Mouse (Mus musculus) hindbrain, embryonic 13.5 days (tissue): Measurements from ENCODE around the gene Naa38. TPM values are rescaled to one million over a fixed set of nuclear protein-coding genes. Genes with fewer than 3 reads are reported as not detected.
A peak's percentile ranks its signal among the peaks of the same experiment; 100 is the strongest.

ENCODE experiments used
- ATAC-seq: fragments of 200-750 bp; cut with Nextera tagmentation; 2 replicates; pipeline ENCODE4 v1.8.0; 2017; ENCODE audit warnings: moderate TSS enrichment; ENCODE audit not compliant: low FRiP score
- H3K27ac ChIP-seq: fragments of 300-500 bp; sonication (generic); 2 replicates; pipeline ENCODE4 v1.5.1; 2015; ENCODE audit warnings: inconsistent platforms, mild to moderate bottlenecking, moderate library complexity
- H3K27me3 ChIP-seq: fragments of 300-500 bp; sonication (generic); 2 replicates; pipeline ENCODE4 v1.6.1; 2015; ENCODE audit warnings: mild to moderate bottlenecking, inconsistent platforms
- H3K36me3 ChIP-seq: fragments of 300-500 bp; sonication (generic); 2 replicates; pipeline ENCODE4 v1.6.1; 2015; ENCODE audit warnings: mild to moderate bottlenecking, inconsistent platforms
- H3K4me1 ChIP-seq: fragments of 300-500 bp; sonication (generic); replicated peaks from 2 replicates; pipeline ENCODE4 v1.6.1; 2015; ENCODE audit warnings: inconsistent platforms
- H3K4me2 ChIP-seq: fragments of 300-500 bp; sonication (generic); 2 replicates; pipeline ENCODE4 v1.6.1; 2015; ENCODE audit warnings: inconsistent platforms, mild to moderate bottlenecking, moderate library complexity
- H3K4me3 ChIP-seq: fragments of 300-500 bp; sonication (generic); 2 replicates; pipeline ENCODE4 v1.5.1; 2015; ENCODE audit warnings: mild to moderate bottlenecking, inconsistent platforms
- H3K9ac ChIP-seq: fragments of 300-500 bp; sonication (generic); 2 replicates; pipeline ENCODE4 v1.6.1; 2015; ENCODE audit warnings: mild to moderate bottlenecking, inconsistent platforms
- H3K9me3 ChIP-seq: fragments of 300-500 bp; sonication (generic); 2 replicates; pipeline ENCODE4 v1.6.1; 2016; ENCODE audit warnings: inconsistent platforms
- WGBS: fragments of 180-500 bp; shearing (Covaris S2); methylation state at CpG from one replicate; pipeline ENCODE4 v1.1.7; 2015; 5-methylcytosine and 5-hydroxymethylcytosine counted together
- polyA plus RNA-seq: library from polyadenylated mRNA; unstranded; fragments of >200 nt; fragmentation: Nextera tagmentation; extraction: Ambion mirVana; gene quantifications from 2 replicates; pipeline ENCODE4 v1.2.1, GENCODE M21; 2015

The Naa38 gene
- polyA plus RNA-seq, 1 experiment from 2014 or later = 103 TPM

GRCm38 (mm10) chr11:69397581-69398057, 2.3 kb downstream of the Naa38 start:
- H3K4me3 ChIP-seq = peak overlapping the region; percentile 66
- H3K27ac ChIP-seq = peak overlapping the region; percentile 67
- 12% methylated on average over 24 of the region's 24 CpGs for WGBS
- peaks cover 27% of the 10 kb centered on the region for H3K27me3 ChIP-seq
- peak overlapping the region; percentile 87 for H3K9ac ChIP-seq
- no peak for ATAC-seq
- peak overlapping the region; percentile 80 for H3K4me2 ChIP-seq
- peaks cover 42% of the 10 kb centered on the region for H3K4me1 ChIP-seq
- H3K36me3 ChIP-seq = peaks cover 48% of the 10 kb centered on the region
- H3K9me3 ChIP-seq = no peaks in the 10 kb centered on the region

- H3K9me3 ChIP-seq = no peaks in the 10 kb centered on the region
- H3K4me3 ChIP-seq = peak within 1 kb of the TSS; percentile 66
- ATAC-seq = no peak
- WGBS = 5% methylated on average over 16 of the region's 16 CpGs
- peak within 1 kb of the TSS; percentile 87 for H3K9ac ChIP-seq
- peaks cover 42% of the 10 kb centered on the region for H3K4me1 ChIP-seq
- H3K27ac ChIP-seq = peak within 1 kb of the TSS; percentile 98
- H3K27me3 ChIP-seq = peaks cover 27% of the 10 kb centered on the region
- H3K36me3 ChIP-seq = peaks cover 53% of the 10 kb centered on the region
- peak within 1 kb of the TSS; percentile 80 for H3K4me2 ChIP-seq
Measured at GRCm38 (mm10) chr11:69398059-69398458, 2.8 kb downstream of the Naa38 start, which contains the start of gene Tmem88. Tmem88 (minus strand) TSS chr11:69398234.

GRCm38 (mm10) chr11:69398486-69399200, 3.4 kb downstream of the Naa38 start:
- Histone ChIP-seq H3K4me2 (peak overlapping the region; percentile 80), H3K36me3 (peaks cover 59% of the 10 kb centered on the region), H3K4me3 (no peak overlapping the region), H3K27ac (peak overlapping the region; percentile 67; the same call in 1 of the 2 replicates), H3K9ac (0 out of 2 replicates have a peak overlapping the region, but pooled peaks have one; percentile 87), H3K4me1 (peaks cover 42% of the 10 kb centered on the region), H3K27me3 (peaks cover 27% of the 10 kb centered on the region), H3K9me3 (no peaks in the 10 kb centered on the region)
- WGBS = 18% methylated on average over 21 of the region's 21 CpGs
- no peak for ATAC-seq

- 0 out of 2 replicates have a peak overlapping the region, but pooled peaks have one; percentile 51 for H3K9ac ChIP-seq
- ATAC-seq = no peak
Measured at GRCm38 (mm10) chr11:69399201-69400082, 4.2 kb downstream of the Naa38 start.

GRCm38 (mm10) chr11:69400083-69400850, 5.0 kb downstream of the Naa38 start:
- Histone ChIP-seq H3K4me1 (peaks cover 37% of the 10 kb centered on the region), H3K27me3 (peaks cover 27% of the 10 kb centered on the region), H3K36me3 (peaks cover 75% of the 10 kb centered on the region), H3K27ac (no peak overlapping the region), H3K4me3 (0 out of 2 replicates have a peak overlapping the region, but pooled peaks have one; percentile 7), H3K9me3 (no peaks in the 10 kb centered on the region), H3K4me2 (no peak overlapping the region), H3K9ac (peak overlapping the region; percentile 51; the same call in 1 of the 2 replicates)
- no peak for ATAC-seq
- WGBS = 75% methylated on average over 25 of the region's 25 CpGs

More at GRCm38 (mm10) chr11:69399201-69400082, 4.2 kb downstream of the Naa38 start:
- H3K4me2 ChIP-seq = no peak overlapping the region; the same call in 1 of the 2 replicates
- H3K36me3 ChIP-seq = peaks cover 67% of the 10 kb centered on the region
- peaks cover 38% of the 10 kb centered on the region for H3K4me1 ChIP-seq
- peak overlapping the region; percentile 7; the same call in 1 of the 2 replicates for H3K4me3 ChIP-seq
- WGBS = 16% methylated on average over 66 of the region's 66 CpGs
- H3K9me3 ChIP-seq = no peaks in the 10 kb centered on the region
- H3K27me3 ChIP-seq = peaks cover 27% of the 10 kb centered on the region
- H3K27ac ChIP-seq = no peak overlapping the region

GRCm38 (mm10) chr11:69401210-69401637, 5.9 kb downstream of the Naa38 start:
- WGBS = 18% methylated on average over 22 of the region's 22 CpGs
- Histone ChIP-seq H3K36me3 (peaks cover 84% of the 10 kb centered on the region), H3K4me2 (no peak overlapping the region), H3K4me3 (peak overlapping the region; percentile 8; the same call in 1 of the 2 replicates), H3K9ac (no peak overlapping the region), H3K27ac (peak overlapping the region; percentile 52; the same call in 1 of the 2 replicates), H3K27me3 (peaks cover 27% of the 10 kb centered on the region), H3K4me1 (peaks cover 34% of the 10 kb centered on the region), H3K9me3 (no peaks in the 10 kb centered on the region)
- ATAC-seq = peak; percentile 65

GRCm38 (mm10) chr11:69401987-69402386, 6.7 kb downstream of the Naa38 start:
- peaks cover 27% of the 10 kb centered on the region for H3K4me1 ChIP-seq
- H3K4me2 ChIP-seq = no peak overlapping the region
- no peak overlapping the region for H3K27ac ChIP-seq
- H3K4me3 ChIP-seq = no peak overlapping the region
- H3K36me3 ChIP-seq = peaks cover 92% of the 10 kb centered on the region
- peaks cover 27% of the 10 kb centered on the region for H3K27me3 ChIP-seq
- no peak for ATAC-seq
- WGBS = 89% methylated on average over 12 of the region's 12 CpGs
- H3K9me3 ChIP-seq = no peaks in the 10 kb centered on the region
- H3K9ac ChIP-seq = no peak overlapping the region

- Histone ChIP-seq H3K27ac (no peak overlapping the region), H3K36me3 (peaks cover 87% of the 10 kb centered on the region), H3K4me2 (no peak overlapping the region), H3K9me3 (no peaks in the 10 kb centered on the region), H3K4me3 (no peak overlapping the region), H3K27me3 (peaks cover 19% of the 10 kb centered on the region), H3K9ac (no peak overlapping the region), H3K4me1 (peaks cover 30% of the 10 kb centered on the region)
- 92% methylated on average over 38 of the region's 38 CpGs for WGBS
- ATAC-seq = no peak
Measured at GRCm38 (mm10) chr11:69403691-69404594, 8.7 kb downstream of the Naa38 start.

- H3K4me1 ChIP-seq = peaks cover 31% of the 10 kb centered on the region
- peaks cover 83% of the 10 kb centered on the region for H3K36me3 ChIP-seq
- 89% methylated on average over 22 of the region's 24 CpGs for WGBS
- no peak overlapping the region for H3K9ac ChIP-seq
- H3K27ac ChIP-seq = no peak overlapping the region
- H3K27me3 ChIP-seq = peaks cover 13% of the 10 kb centered on the region
- no peak overlapping the region for H3K4me2 ChIP-seq
- ATAC-seq = no peak
- no peaks in the 10 kb centered on the region for H3K9me3 ChIP-seq
- no peak overlapping the region for H3K4me3 ChIP-seq
Measured at GRCm38 (mm10) chr11:69404595-69405396, 9.5 kb downstream of the Naa38 start.
